Mouse (Mus musculus) mouse trophoblast stem cell (cell line): ENCODE measurements around the gene 1110008P14Rik.

Source experiments
- in situ Hi-C, 2 experiments: fragments of 300-500 bp; cut with MseI, MboI; formaldehyde crosslinking; loops; 2 replicates in 1 of 2; 3 replicates in 1 of 2; pipeline ENCODE4 v1.15.1; 2025

Gene 1110008P14Rik

GRCm38 (mm10) chr2:32381775-32382223, at the start of gene 1110008P14Rik:
Gene 1110008P14Rik, minus strand, starts transcription at chr2:32381938.
- in situ Hi-C loops: no loop called here

DNA sequence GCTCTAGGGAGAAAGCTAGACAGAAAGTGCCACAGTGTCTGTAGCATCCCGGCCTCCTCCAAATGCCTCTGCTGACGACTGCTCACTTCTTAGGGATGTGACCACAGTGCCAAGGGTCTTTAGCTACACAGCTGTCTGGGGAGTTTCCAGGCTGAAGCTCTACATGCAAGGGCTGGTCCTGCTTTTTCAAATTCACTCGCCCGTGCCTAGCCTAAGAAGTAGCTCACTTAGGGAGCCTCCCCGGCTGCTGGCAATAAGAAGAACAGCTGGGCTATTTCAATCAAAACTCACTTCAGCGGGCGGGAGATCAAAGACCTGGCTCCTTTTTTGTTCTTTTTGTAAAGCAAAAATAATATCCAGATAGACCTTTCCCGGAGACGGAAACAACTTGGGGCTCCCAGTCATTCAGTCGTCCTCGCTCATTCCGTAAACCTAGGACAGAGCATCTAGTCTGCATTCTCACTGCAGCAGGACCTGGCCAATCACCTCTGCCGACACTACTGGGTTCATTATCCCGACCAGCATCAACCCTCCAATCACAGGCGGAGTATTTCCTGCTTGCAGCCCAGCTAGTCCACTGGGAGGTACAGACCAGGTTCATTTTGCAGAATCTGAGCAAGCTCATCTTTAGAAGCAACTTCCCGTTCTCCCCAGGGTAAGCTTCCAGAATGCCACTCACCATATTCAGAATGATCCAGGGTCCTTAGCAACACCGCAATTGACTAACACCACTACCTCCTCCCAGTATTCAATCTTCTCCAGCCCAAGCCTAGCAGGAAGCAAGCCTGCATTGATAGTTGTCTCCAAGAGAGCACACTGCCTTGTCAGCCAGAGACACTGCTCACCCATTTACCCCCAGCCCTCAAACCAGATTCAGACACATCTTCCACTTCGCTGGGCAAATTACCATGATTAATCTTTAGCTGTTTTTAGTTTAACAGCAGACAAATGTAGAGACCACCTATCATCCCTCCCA, 49.3 kb upstream of the 1110008P14Rik start:
- in situ Hi-C loops: no loop called here

DNA sequence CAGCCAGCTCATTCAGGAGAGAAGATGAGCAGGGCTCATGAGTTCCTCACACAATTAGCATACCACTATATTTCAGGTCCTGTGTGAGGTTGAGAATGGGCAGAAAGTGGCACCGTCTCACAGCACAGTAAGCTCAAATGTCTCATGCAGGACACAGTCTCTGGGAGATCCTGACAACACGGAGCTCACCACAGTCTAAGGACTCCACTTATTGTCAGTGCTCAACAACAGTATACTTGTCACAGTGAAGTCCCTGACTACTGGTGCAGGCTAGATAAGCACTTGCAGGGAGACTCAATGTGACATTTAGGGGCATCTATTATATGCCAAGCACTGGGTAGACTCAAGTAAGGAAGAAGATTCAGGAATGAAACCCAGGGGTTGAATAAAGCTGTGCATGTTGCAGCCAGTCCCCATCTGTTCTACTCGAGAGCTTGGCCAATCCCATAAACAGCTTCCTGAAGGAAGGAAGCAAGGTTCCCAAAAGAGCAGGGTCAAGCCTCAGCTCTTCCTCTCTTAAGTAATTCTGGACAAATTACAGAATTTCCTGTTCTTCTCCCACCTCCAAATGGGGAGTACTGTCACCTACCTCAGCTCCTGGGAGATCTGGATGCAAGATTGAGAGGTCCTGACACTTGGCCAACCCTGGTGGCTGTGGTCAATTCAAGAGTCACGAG, 47.6 kb upstream of the 1110008P14Rik start:
- in situ Hi-C loops: no loop called here

DNA sequence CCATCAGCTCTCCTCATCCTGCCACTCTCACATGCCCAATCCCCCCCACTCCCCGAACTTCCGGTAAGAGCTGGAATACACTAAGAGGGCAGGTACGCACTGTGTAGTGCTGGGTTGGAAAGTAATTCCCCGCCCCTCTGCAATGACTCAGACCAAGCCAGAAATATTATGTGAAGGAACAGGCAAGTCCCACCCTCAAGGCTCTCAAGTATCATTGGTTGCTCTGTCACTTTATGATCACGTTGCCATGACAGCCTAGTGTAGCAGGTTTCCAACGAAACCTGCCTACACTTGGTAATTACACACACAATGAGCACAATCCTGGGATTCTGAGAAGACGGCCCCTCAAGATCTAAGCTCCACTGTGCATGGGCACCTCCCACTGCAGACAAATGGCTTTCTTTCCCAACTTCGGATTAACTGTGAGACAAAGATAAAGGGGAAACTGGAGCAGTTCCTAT, 46.6 kb upstream of the 1110008P14Rik start:
- in situ Hi-C loops: no loop called here

DNA sequence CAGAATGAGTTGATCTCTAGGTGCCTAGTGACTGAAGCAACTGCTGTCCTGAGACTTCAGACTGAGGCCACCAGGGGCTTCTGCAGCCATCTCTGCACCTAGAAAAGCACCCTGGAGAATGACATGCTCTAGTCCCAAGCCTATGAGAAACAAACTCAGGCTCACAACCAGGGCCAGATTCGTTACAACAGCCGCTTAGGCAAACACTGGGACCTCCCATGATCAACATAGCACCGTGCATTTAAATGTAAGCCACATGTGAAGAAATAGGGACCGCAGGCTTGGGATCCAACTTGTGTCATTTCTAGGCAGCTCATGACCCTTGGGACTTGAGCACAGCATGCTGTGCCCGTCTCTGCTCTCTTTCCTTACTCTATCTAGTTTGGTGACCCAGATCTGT, 46.0 kb upstream of the 1110008P14Rik start:
- in situ Hi-C loops: no loop called here

GRCm38 (mm10) chr2:32426141-32426540, 44.4 kb upstream of the 1110008P14Rik start:
- in situ Hi-C loops: no loop called here

- in situ Hi-C loops: no loop called here
Measured at GRCm38 (mm10) chr2:32425568-32425967, 43.8 kb upstream of the 1110008P14Rik start.

- in situ Hi-C loops: no loop called here
Measured at GRCm38 (mm10) chr2:32424796-32425195, 43.1 kb upstream of the 1110008P14Rik start.

GRCm38 (mm10) chr2:32423481-32424331, 42.0 kb upstream of the 1110008P14Rik start:
- in situ Hi-C loops: no loop called here

DNA sequence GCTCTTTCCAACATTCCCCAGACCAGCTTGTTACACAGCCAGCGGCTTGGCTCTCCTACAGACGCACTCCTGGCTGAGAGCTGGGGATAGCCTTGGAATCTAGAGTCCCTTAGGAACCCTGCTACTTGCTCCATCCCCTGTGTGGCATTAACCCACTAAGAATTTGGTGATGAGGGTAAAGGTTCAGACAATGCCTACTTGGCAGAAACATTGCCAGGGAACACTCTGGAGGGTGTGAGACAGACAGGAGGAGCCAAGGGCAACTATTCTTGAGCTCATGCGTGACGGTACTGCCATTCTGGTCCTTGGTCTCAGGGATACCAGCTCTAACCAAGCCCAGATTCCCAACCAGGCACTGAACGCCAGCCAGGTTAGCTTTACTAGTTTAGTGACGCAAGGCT, 40.1 kb upstream of the 1110008P14Rik start:
- in situ Hi-C loops: no loop called here

DNA sequence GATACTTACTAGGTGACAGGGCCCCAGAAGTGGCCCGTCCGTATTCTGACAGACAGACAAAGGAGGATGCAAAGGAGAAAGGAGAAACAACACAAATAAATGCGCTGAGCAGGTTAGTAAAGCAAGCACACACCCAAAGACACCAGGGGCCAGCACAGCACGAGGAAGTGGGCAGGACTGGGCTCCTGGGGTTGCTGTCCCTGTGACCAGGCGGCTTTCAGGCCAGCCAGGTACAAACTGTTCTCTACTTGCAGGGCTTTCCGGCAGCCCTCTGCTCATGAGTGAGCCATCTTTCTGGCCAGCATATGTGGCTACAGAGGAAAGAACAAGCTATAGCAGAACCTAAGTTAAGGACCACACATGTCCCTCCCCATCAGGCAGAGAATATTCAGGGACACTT, 38.9 kb upstream of the 1110008P14Rik start:
- in situ Hi-C loops: no loop called here

- in situ Hi-C loops: no loop called here
Measured at GRCm38 (mm10) chr2:32420066-32420608, 38.4 kb upstream of the 1110008P14Rik start.

- in situ Hi-C loops: no loop called here
Measured at GRCm38 (mm10) chr2:32419359-32419758, 37.6 kb upstream of the 1110008P14Rik start.

DNA sequence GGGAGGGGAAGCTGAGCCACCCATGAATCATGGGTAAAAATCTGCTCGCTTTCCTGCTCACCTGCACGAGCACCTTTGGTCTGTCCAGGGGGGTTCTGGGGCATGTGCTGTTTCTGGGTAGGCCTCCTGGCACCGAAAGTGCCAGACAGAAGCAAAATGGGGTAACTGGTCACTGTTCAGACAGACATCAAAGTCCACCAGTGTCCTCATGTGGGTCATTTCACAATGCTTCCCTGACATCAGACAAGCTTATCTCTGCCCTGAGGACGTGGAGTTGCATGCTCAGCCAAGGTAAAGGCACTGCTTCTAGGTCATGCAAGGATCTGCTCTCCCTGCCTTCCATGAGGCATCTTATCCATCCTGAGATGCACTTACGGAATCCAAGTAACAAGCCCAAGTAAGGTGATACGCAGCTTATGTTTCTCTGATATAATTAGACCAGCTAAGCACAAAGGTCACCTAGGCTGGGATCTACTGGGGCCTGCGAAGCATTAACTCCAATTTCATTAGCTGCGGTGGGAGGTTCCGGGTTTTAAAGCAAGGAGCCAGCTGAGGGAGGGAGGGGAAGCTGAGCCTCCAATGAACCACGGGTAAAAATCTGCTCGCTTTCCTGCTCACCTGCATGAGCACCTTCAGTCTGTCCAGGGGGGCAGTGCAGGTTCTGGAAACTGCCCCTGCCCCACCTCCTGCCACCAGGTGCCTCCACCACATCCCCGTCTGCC, 36.9 kb upstream of the 1110008P14Rik start:
- in situ Hi-C loops: no loop called here

DNA sequence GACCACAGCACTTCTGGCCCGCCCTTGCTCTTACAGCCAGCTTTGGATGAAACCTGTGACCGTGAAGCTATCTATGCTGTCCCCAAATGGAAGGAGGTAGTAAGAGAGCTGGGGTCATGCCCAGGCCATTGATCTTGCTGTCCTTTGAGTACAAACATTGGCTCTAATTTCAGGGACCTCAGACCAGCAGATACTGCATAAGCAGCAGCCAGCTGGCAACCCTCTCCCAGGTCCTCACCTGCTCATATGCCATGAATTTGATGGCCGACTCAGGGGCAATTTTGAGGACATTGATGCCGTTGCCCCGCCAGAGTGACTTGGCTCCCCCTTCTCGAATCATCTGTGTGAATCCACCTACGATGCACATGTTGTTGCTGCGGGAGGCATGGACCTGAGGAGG, 35.7 kb upstream of the 1110008P14Rik start:
- in situ Hi-C loops: no loop called here

DNA sequence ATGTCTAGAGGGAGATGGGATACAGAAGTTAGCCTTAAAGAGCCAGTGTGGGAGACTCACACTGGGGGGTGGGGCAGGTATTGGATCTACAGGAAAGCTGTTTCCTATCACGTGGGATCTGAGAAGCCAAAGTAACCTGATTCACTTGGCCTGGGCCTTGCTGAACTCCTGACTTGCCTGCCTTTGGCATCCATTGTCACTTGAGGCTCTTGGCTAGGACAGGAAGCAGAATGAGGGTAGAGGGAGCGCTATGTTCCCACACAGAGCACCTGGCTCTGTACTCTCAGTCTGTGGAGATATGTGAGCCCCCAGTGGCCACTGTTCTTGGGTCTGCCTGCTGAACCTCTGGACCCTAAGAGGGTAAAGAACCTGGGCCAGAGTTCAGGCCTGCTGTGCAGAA, 34.8 kb upstream of the 1110008P14Rik start:
- in situ Hi-C loops: no loop called here

- in situ Hi-C loops: no loop called here
Measured at GRCm38 (mm10) chr2:32415801-32416200, 34.1 kb upstream of the 1110008P14Rik start.

GRCm38 (mm10) chr2:32413936-32414335, 32.2 kb upstream of the 1110008P14Rik start:
- in situ Hi-C loops: no loop called here

DNA sequence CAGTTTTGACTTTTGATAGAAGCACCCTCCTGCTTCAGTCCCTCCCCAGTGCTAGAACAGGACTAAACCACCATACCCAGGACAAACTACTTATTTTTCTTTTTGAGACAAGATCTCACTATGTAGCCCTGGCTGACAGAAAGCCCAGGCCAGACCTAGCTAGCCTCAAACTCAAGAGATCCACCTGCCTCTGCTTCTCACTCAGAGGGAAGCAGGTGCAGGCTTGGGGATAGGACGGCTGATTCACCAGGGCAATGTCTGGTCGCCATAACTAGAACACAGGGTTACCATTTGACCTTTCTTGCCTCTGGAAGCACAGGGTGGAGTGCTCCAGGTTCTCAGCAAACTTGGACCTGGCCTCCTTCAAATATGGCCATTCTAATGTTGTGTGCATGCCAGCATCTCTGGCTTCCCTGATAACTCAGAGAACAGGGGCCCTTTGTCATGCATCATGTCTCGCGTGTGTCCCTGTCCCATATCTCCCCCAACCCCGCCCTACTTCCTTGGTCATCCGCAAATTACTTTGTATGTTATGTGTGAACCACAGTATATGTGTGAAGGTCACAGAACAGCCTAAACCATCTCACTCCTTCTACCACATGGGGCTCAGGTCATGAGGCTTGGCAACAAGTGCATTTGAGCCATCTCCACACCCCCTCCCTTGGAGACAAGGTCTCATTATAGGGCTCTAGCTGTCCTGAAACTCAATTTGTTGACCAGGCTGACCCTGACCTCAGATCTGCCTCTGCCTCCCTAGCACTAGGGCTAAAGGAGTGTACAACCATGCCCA, 31.2 kb upstream of the 1110008P14Rik start:
- in situ Hi-C loops: no loop called here

DNA sequence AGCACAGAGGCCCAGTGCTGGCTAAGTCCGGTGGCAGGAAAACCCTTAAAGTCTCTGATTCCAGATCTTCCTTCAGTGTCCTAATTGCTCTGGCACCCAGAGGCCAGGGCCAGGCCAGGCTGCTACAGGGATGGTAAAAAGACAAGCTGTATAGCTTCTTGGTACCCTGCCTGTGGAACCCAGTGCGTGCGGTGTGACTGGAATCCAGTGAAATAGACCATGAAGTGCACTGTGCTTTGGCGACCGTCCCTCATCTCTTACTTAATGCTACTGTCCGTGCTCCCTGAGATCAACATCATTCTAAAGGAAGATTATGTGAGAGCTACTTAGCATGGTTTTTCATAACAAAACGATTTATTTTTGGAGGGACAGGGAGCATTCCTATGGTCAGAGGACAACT, 29.7 kb upstream of the 1110008P14Rik start:
- in situ Hi-C loops: no loop called here
